Mouse (Mus musculus) kidney, adult 8-10 months (tissue): ENCODE results near the gene Sgsm1.

Experiments
- DNase-seq, 2 experiments: peaks; one replicate each; pipeline ENCODE4 v3.0.0; 2022

Sgsm1 gene

DNA sequence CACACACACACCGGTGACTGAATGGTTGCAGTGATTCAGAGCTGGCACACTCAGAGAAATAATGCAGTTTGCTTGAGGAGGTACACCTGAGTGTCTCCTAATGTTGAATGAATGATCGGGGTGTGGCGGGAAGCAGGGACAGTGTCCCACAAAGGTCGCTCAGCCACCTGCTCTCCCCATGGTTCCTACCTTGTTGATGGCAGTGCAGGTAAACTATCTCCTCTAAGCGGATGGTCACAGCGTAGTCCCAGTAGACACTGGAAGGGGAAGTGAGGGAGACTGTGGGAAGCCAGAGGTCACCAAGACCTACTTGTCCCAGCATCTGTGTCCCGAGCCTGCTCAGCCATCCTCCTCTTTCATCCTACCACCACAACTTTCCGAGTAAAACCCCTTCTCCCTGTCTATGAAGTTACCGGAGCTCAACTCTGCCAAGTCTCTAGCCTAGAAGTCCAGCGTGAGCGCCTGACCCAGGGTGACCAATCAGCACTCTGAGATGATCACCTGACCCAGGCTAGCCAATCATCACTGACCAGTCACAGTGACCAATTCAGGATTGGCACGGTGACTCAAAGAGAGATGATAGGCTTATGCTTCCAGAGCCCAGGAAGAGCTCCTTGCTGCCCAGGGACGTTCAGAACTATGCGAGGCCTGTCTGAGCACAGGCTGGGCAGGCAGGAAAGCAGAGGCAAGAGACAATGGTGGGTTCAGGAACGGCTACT lies 30.3 kb downstream of the Sgsm1 start:
- no peak for DNase-seq

- DNase-seq, result no peak
Measured at GRCm38 (mm10) chr5:113275839-113276238, 34.7 kb downstream of the Sgsm1 start.

- DNase-seq, result no peak
Measured at GRCm38 (mm10) chr5:113271207-113271811, 39.3 kb downstream of the Sgsm1 start.

- no peak for DNase-seq
Measured at GRCm38 (mm10) chr5:113270043-113270442, 40.5 kb downstream of the Sgsm1 start.

DNA sequence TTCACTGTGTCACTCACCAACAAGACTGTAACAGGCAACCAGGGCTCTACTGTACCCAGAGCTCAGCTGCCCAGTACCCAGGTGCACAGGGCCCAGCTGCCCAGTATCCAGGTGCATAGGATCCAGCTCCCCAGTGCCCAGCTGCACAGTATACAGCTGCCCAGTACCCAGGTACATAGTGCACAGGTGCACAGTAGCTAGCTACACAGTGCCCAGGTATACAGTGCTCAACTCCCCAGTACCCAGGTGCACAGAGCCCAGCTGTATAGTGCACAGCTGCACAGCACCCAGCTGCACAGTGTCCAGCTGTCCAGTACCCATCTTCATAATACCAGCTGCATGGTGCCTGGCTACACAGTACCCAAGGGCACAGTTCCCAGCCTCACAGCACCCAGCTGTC lies 42.3 kb downstream of the Sgsm1 start:
- no peak for DNase-seq

DNA sequence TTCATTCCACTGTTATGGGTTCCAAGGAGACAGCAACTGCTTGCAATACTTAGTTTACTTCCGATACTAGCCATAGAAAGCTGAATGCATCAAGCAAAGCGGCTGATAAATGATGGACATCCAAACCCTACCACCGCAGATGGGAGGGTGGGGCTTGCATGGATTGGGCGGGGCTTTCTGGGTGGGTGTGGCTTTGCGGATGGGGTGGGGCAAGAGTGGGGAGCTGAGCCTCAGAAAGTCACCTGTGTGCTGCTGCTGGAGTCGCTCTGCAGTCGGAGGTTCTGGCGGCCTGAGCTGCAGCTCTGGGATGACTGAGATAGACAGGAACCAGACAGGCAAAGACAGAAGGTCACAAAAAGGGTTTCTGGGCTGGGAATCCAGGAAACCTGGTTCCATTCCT lies 44.9 kb downstream of the Sgsm1 start:
- DNase-seq, result no peak

DNA sequence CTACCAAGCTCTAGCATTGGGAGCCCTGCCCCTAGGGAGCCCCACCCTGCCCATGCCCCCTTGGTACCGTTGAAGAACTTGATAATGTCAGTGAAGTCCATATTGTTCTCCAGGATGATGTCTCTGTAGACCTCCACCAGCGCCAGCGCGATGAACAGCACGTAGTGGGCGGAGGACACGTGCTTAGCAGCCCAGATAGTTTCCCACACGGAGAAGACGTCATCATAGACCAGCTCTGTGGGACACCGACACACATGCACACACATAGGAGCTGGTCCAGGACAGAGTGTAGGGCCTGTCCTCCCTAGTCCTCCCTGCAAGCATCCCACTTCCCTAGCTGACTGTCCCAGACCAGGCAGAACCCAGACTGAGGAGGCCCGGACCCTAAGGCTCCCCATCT lies 59.8 kb downstream of the Sgsm1 start:
- DNase-seq, result no peak

- DNase-seq, result no peak
Measured at GRCm38 (mm10) chr5:113249263-113249930, 61.2 kb downstream of the Sgsm1 start.

- DNase-seq, result no peak
Measured at GRCm38 (mm10) chr5:113230196-113230595, 80.4 kb downstream of the Sgsm1 start.

DNA sequence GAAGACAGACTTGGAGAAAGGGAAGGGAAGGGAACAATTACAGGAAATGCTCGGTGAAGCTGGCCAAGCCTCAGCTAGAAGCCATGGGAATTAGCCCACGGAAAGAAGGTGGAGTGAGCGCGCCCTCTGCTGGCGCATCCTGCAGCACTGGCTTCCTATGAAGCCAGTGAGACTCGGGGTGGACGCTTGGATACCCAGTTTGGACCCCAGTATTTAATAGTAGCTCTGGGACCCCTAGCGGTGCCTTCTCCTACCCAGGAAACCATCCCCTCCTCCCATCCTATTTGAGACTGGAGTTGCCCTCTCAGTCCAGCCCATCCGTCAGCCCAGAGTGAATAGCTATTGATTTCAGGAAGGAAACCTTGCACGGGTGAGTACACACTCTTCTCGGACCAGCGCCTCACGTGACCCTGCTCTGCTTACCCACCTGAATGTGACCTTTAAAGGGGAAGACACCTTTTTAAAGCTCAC lies 83.9 kb downstream of the Sgsm1 start, which contains the start of gene Tmem211:
TSS of gene Tmem211 (plus strand) at position 278 of the 471 bp plus-strand sequence.
- DNase-seq, result peak; percentile 81 to 87

- DNase-seq, result no peak
Measured at GRCm38 (mm10) chr5:113225686-113226435, 84.7 kb downstream of the Sgsm1 start.

GRCm38 (mm10) chr5:113225271-113225670 lies 85.3 kb downstream of the Sgsm1 start:
- no peak for DNase-seq

GRCm38 (mm10) chr5:113223888-113224287 lies 86.7 kb downstream of the Sgsm1 start:
- no peak for DNase-seq

GRCm38 (mm10) chr5:113221147-113221865 lies 89.3 kb downstream of the Sgsm1 start, which contains the start of gene 2900026A02Rik:
Gene 2900026A02Rik (minus strand): TSS chr5:113221236.
- DNase-seq, result peak; percentile 73 to 83

DNA sequence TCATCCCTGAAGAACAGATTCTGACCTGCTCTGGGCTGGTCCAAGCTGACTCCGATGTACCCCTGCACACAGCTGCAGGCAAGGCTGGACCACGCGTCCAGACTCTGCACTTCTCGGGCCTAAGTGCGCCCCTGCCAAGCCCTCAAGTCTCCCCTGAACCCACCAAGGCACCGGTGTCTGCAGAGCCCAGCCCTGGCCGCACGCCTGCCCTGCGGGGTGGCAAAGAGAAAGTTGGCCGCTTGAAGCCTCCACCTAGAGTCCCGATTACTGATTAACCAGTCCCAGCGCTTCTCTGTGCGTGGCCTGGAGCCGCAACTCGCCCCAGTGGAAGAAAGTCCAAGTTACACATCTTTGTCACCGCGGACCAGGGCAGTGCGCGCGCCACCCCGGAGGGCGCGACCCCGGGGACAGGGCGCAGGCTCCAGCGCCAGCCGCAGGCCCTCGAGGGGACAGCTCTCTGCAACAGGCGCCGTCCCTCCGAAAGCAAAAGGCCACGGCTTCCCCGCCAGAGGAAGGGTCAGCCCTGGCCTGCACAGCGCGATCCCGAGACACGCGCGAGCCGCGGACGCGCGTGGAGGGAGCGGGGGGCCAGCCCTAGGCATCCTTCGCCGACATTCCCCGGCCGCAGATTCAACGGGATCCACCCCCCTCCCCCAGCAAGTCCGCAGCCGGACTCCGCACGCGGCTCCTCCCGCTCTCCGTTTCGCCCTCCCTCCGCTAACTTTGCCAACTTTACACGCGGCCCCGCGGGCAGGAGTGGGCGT lies 90.0 kb downstream of the Sgsm1 start:
- DNase-seq, result peak; percentile 84 to 86

DNA sequence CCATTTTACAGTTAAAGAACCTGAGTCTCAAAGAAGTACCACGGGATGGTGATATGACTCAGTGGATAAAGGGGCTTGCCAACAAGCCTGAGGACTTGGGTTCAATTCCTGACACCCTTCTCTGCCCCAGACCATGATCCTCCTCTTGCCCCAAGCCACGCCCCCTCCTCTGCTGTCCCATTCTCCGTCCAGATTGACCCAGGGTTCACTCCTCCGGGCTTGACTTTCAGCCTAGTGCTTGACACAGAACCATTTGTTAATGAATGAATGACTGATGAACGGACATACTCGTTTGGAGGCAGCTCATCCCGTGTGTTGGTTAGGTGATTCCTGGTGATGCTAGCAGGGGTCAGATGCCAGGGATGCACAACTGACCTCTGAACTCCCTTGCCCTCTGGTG lies 90.7 kb downstream of the Sgsm1 start:
- DNase-seq, result no peak

- peak in 1 of 2 experiments; percentile 50 for DNase-seq
Measured at GRCm38 (mm10) chr5:113219450-113219849, 91.1 kb downstream of the Sgsm1 start.

GRCm38 (mm10) chr5:113218617-113219235 lies 91.9 kb downstream of the Sgsm1 start:
- DNase-seq, result no peak

- peak in 1 of 2 experiments; percentile 65 for DNase-seq
Measured at GRCm38 (mm10) chr5:113217076-113217475, 93.5 kb downstream of the Sgsm1 start.

GRCm38 (mm10) chr5:113216328-113216960 lies 94.1 kb downstream of the Sgsm1 start:
- peak; percentile 80 to 82 for DNase-seq
